Mouse (Mus musculus) lung, embryonic 15.5 days (tissue): ENCODE results near the gene Slc28a1. TPM values are rescaled to one million over a fixed set of nuclear protein-coding genes. Genes with fewer than 3 reads are reported as not detected.

Experiments
- ATAC-seq: fragments of 200-750 bp; cut with Nextera tagmentation; 2 replicates; pipeline ENCODE4 v1.8.0; 2017; ENCODE audit warnings: moderate number of reproducible peaks, borderline replicate concordance; ENCODE audit not compliant: low FRiP score, low TSS enrichment; ENCODE audit errors: extremely low read depth
- H3K27ac ChIP-seq: fragments of 300-500 bp; sonication (generic); 2 replicates; pipeline ENCODE4 v1.5.1; 2015; ENCODE audit warnings: moderate library complexity, mild to moderate bottlenecking, inconsistent platforms
- H3K27me3 ChIP-seq: fragments of 300-500 bp; sonication (generic); 2 replicates; pipeline ENCODE4 v1.6.1; 2015; ENCODE audit warnings: inconsistent platforms
- H3K36me3 ChIP-seq: fragments of 300-500 bp; sonication (generic); 2 replicates; pipeline ENCODE4 v1.6.1; 2015; ENCODE audit warnings: inconsistent platforms
- H3K4me1 ChIP-seq: fragments of 300-500 bp; sonication (generic); 2 replicates; pipeline ENCODE4 v1.6.1; 2015; ENCODE audit warnings: inconsistent platforms
- H3K4me2 ChIP-seq: fragments of 300-500 bp; sonication (generic); 2 replicates; pipeline ENCODE4 v1.6.1; 2015; ENCODE audit warnings: inconsistent platforms, mild to moderate bottlenecking, moderate library complexity
- H3K4me3 ChIP-seq: fragments of 300-500 bp; sonication (generic); 2 replicates; pipeline ENCODE4 v1.5.1; 2015; ENCODE audit warnings: mild to moderate bottlenecking, inconsistent platforms
- H3K9ac ChIP-seq: fragments of 300-500 bp; sonication (generic); 2 replicates; pipeline ENCODE4 v1.6.1; 2015; ENCODE audit warnings: inconsistent platforms
- H3K9me3 ChIP-seq: fragments of 300-500 bp; sonication (generic); 2 replicates; pipeline ENCODE4 v1.6.1; 2016; ENCODE audit warnings: inconsistent platforms
- WGBS: fragments of 180-500 bp; shearing (Covaris S2); methylation state at CpG from one replicate; pipeline ENCODE4 v1.1.7; 2015; 5-methylcytosine and 5-hydroxymethylcytosine counted together
- polyA plus RNA-seq: library from polyadenylated mRNA; unstranded; fragments of >200 nt; fragmentation: Nextera tagmentation; extraction: Ambion mirVana; gene quantifications from 2 replicates; pipeline ENCODE4 v1.2.1, GENCODE M21; 2015

The Slc28a1 gene
- polyA plus RNA-seq, 1 experiment from 2014 or later = not detected

DNA sequence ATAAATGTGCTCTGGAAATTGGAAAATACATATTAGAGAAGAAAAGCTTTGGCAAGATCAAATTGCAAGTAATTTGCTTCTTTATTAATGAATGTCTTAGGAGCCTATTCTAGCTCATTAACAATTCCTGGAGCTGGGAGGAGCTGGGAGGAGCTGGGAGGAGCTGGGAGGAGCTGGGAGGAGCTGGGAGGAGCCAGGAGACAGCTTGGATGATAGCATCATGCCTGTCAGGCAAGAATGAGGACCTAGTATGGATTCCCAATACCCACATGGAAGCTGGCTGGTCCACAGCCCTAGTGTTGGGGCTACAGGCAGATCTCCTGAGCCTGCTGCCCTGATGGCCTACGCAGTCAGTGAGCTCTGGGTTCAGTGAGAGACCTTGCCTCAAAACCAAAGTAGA lies 101.4 kb downstream of the Slc28a1 start:
- Histone ChIP-seq H3K27me3 (peaks cover 46% of the 10 kb centered on the region), H3K36me3 (no peaks in the 10 kb centered on the region), H3K9ac (no peak overlapping the region), H3K9me3 (no peaks in the 10 kb centered on the region), H3K27ac (no peak overlapping the region), H3K4me3 (no peak overlapping the region), H3K4me2 (no peak overlapping the region), H3K4me1 (peaks cover 27% of the 10 kb centered on the region)
- no peak for ATAC-seq
- 92% methylated on average over 1 of the region's 1 CpGs for WGBS

DNA sequence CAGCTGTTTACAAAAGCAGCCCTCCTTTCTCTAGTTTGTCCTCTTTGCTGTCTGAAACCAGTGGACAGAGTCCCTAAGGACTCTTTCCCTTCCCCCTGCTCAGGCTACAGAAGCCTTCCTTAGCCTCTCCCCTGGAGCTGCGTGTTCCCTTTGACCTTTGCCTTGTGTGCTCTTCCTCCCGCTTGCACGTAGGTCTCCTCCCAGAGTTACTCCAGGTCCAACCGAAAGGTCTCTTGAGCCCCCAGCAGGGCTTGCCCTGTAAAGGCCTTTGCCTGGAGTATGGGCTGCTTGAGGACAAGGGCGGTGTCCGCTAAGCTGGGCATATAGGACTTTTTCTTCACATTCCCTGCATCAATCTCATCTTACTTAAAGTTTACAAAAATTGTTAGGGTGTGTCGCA lies 104.7 kb downstream of the Slc28a1 start:
- ATAC-seq = no peak
- H3K27ac ChIP-seq = no peak overlapping the region
- no peak overlapping the region for H3K4me2 ChIP-seq
- WGBS = 49% methylated on average over 7 of the region's 7 CpGs
- H3K9ac ChIP-seq = no peak overlapping the region
- no peak overlapping the region for H3K4me3 ChIP-seq
- H3K9me3 ChIP-seq = no peaks in the 10 kb centered on the region
- peaks cover 16% of the 10 kb centered on the region; the same call in 1 of the 2 replicates for H3K27me3 ChIP-seq
- H3K4me1 ChIP-seq = peaks cover under 1% of the 10 kb centered on the region; the same call in 1 of the 2 replicates
- no peaks in the 10 kb centered on the region for H3K36me3 ChIP-seq

Other genes with a start within 250 kb of the Slc28a1 start
- 36.9 and 37.1 TPM in 2 replicates for gene Wdr73, start 213.5 kb upstream of the Slc28a1 start, polyA plus RNA-seq
- gene Nmb, start 209.7 kb upstream of the Slc28a1 start, polyA plus RNA-seq = 7.3 and 8.9 TPM in 2 replicates
- gene Sec11a, start 167.0 kb upstream of the Slc28a1 start, polyA plus RNA-seq = 221 and 229 TPM in 2 replicates
- gene Zfp592, start 121.1 kb upstream of the Slc28a1 start, polyA plus RNA-seq = 11.5 and 14.1 TPM in 2 replicates
- gene Alpk3, start 57.2 kb upstream of the Slc28a1 start, polyA plus RNA-seq = 0.84 and 1.2 TPM in 2 replicates
- gene Pde8a, start 98.8 kb downstream of the Slc28a1 start, polyA plus RNA-seq = 5.1 and 5.2 TPM in 2 replicates
- gene Rps17, start 230.5 kb downstream of the Slc28a1 start, polyA plus RNA-seq = 1,194 and 1,258 TPM in 2 replicates